Mouse (Mus musculus): ENCODE results near the gene Fhod1. TPM values are rescaled to one million over a fixed set of nuclear protein-coding genes. Genes with fewer than 3 reads are reported as not detected.
A peak's percentile ranks its signal among the peaks of the same experiment; 100 is the strongest.

Fhod1 gene
- polyA plus RNA-seq, 1 experiment, result 30.7 TPM

DNA sequence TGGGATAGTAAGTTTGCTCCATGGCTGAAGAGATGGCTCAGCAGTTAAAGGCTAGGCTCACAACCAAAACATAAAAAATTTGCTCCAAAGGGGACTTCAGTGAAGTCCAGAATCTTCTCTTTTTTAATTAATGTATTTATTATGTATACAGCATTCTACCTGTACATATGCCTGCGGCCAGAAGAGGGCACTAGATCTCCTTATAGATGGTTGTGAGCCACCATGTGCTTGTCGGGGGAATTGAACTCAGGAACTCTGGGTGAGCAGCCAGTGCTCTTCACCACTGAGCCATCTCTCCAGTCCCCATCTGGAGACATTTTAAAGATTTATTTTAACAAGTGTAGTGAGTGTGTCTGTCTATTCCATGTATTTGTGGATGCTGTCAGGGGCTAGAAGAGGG lies 19.4 kb upstream of the Fhod1 start:
- Histone ChIP-seq H3K79me3 (ENCODE audit: low read depth) (no peaks in the 10 kb centered on the region), H3K27me3 (ENCODE audit: control insufficient read depth, insufficient read depth, insufficient read length) (no peaks in the 10 kb centered on the region), H3K4me3 (ENCODE audit: insufficient read depth, poor library complexity, severe bottlenecking) (no peak overlapping the region), H3K36me3 (ENCODE audit: control insufficient read depth, insufficient read depth) (peaks cover 78% of the 10 kb centered on the region), H3K79me2 (ENCODE audit: control insufficient read depth, insufficient read depth) (no peaks in the 10 kb centered on the region), H3ac (ENCODE audit: control insufficient read depth, insufficient read length, low read depth) (no peak overlapping the region)
- TF ChIP-seq FOSL1 (IDR thresholded peaks at IDR 0.05; ENCODE audit: insufficient read depth, low read length, poor library complexity, severe bottlenecking) (no peak), MYOG (IDR thresholded peaks at IDR 0.05; ENCODE audit: control insufficient read depth, extremely low read depth, insufficient read length) (no peak), USF1 (IDR thresholded peaks at IDR 0.05; ENCODE audit: low read depth) (no peak), MAX (IDR thresholded peaks at IDR 0.05) (no peak)

DNA sequence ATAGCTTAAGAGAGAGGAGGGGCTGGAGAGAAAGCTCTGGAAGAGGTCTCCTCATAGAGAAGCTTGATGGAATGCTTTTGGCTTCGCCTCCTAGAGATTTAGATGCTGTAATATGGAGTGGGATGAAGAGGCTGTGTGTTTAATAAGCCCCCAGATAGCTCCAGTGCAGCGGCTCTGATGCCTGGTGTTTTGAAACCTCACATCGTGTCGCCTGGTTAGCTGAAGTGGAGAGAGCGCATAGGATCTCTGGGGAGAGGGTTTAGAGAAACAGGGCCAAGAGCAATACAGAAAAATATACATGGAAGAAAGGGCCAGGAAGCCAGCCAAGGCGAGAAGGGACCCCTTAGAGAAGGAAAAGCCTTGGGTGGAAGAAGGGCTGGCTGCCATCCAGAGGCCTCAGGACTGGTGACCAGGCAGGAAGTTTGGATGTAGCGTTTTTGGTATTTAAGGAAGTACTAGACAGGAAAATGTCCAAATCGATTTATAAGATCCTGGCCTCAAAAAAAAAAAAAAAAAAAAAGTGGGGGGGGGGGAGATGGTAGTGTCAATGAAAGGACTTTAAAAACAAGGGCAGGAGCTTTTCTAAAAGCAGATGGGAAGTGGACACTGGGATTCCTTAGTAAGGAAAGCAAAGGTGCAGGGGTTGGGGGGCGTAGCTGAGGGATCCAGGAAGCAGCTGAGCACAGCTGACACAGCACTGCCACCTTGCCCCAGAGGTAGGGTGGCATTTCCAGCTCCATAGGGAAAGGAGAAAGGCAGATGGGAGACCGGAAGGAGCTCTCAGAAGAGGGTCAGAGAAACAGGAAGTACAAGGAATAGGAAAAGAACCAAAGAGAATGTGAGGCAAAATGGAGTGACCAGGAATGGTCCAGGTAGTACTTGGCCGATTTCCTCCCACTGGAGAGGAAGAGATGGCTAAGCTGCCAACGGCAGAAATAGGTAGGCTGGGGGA lies 14.3 kb upstream of the Fhod1 start:
- Histone ChIP-seq H3K4me3 (ENCODE audit: insufficient read depth, poor library complexity, severe bottlenecking) (no peak overlapping the region), H3K79me3 (ENCODE audit: low read depth) (no peaks in the 10 kb centered on the region), H3K36me3 (ENCODE audit: control insufficient read depth, insufficient read depth) (peaks cover 86% of the 10 kb centered on the region), H3K27me3 (ENCODE audit: control insufficient read depth, insufficient read depth, insufficient read length) (no peaks in the 10 kb centered on the region), H3ac (ENCODE audit: control insufficient read depth, insufficient read length, low read depth) (no peak overlapping the region), H3K79me2 (ENCODE audit: control insufficient read depth, insufficient read depth) (no peaks in the 10 kb centered on the region)
- TF ChIP-seq FOSL1 (IDR thresholded peaks at IDR 0.05; ENCODE audit: insufficient read depth, low read length, poor library complexity, severe bottlenecking), result no peak
- TF ChIP-seq MYOG (IDR thresholded peaks at IDR 0.05; ENCODE audit: control insufficient read depth, extremely low read depth, insufficient read length), result no peak
- no peak for TF ChIP-seq CEBPB (IDR thresholded peaks at IDR 0.05; ENCODE audit: low read depth)
- TF ChIP-seq USF1 (IDR thresholded peaks at IDR 0.05; ENCODE audit: low read depth), result no peak
- TF ChIP-seq MAX (IDR thresholded peaks at IDR 0.05), result no peak
- no peak for TF ChIP-seq CTCF (IDR thresholded peaks at IDR 0.05; ENCODE audit: control insufficient read depth, insufficient read depth, insufficient read length)
- no peak for TF ChIP-seq MYOD1 (IDR thresholded peaks at IDR 0.05; ENCODE audit: control insufficient read depth, insufficient read length, low read depth)

DNA sequence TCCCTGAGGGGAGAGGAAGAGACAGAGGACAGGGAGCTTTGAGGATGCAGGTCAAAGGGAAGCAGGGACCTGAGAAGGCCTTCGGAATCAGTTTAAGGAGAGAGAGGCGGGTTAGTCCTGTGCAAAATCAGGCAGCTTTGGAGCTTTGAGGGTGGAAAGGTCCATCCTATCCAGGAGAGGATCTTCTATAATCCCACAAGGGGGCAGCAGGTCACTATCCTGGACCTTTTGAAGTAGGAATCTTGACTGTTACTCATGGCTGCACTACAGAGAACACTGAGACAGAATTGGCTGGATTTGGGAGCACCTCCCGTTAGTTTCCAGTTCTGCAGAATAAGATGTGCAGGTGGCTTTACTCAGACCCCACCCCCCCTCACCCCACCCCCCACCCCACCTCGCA lies 11.9 kb upstream of the Fhod1 start:
- Histone ChIP-seq H3K79me2 (ENCODE audit: control insufficient read depth, insufficient read depth) (no peaks in the 10 kb centered on the region), H3K4me3 (ENCODE audit: insufficient read depth, poor library complexity, severe bottlenecking) (no peak overlapping the region), H3ac (ENCODE audit: control insufficient read depth, insufficient read length, low read depth) (no peak overlapping the region), H3K36me3 (ENCODE audit: control insufficient read depth, insufficient read depth) (peaks cover 79% of the 10 kb centered on the region), H3K79me3 (ENCODE audit: low read depth) (no peaks in the 10 kb centered on the region), H3K27me3 (ENCODE audit: control insufficient read depth, insufficient read depth, insufficient read length) (no peaks in the 10 kb centered on the region)
- TF ChIP-seq CTCF (IDR thresholded peaks at IDR 0.05; ENCODE audit: control insufficient read depth, insufficient read depth, insufficient read length) (peak; percentile 39), MAX (IDR thresholded peaks at IDR 0.05) (no peak)

DNA sequence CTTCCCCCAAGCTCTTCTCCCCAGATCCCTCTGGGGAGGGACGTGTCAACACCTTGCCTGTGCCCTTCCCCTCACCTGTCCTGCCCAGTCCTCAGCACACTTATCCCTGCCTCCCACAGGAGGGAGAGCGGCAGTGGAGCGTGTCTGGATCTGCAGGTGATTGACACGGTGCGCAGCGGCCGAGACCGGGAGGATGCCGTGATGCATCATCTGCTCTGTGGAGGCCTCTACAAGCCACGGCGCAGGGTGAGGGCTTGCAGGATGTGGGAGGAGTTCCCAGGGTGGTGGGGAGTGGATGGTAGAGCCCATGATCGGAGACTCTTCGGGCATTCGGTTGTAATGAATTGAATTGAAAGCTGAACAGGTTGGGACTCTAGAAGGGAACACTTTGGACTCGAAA lies 11.5 kb upstream of the Fhod1 start:
- peaks cover 77% of the 10 kb centered on the region for H3K36me3 ChIP-seq (ENCODE audit: control insufficient read depth, insufficient read depth)
- no peaks in the 10 kb centered on the region for H3K79me3 ChIP-seq (ENCODE audit: low read depth)
- no peaks in the 10 kb centered on the region for H3K79me2 ChIP-seq (ENCODE audit: control insufficient read depth, insufficient read depth)
- TF ChIP-seq MYOG (IDR thresholded peaks at IDR 0.05; ENCODE audit: control insufficient read depth, extremely low read depth, insufficient read length) (no peak), MAX (IDR thresholded peaks at IDR 0.05) (no peak), CTCF (IDR thresholded peaks at IDR 0.05; ENCODE audit: control insufficient read depth, insufficient read depth, insufficient read length) (no peak), FOSL1 (IDR thresholded peaks at IDR 0.05; ENCODE audit: insufficient read depth, low read length, poor library complexity, severe bottlenecking) (no peak), MYOD1 (IDR thresholded peaks at IDR 0.05; ENCODE audit: control insufficient read depth, insufficient read length, low read depth) (no peak), USF1 (IDR thresholded peaks at IDR 0.05; ENCODE audit: low read depth) (no peak), CEBPB (IDR thresholded peaks at IDR 0.05; ENCODE audit: low read depth) (no peak)
- no peak overlapping the region for H3K4me3 ChIP-seq (ENCODE audit: insufficient read depth, poor library complexity, severe bottlenecking)
- no peak overlapping the region for H3ac ChIP-seq (ENCODE audit: control insufficient read depth, insufficient read length, low read depth)
- H3K27me3 ChIP-seq (ENCODE audit: control insufficient read depth, insufficient read depth, insufficient read length), result no peaks in the 10 kb centered on the region

DNA sequence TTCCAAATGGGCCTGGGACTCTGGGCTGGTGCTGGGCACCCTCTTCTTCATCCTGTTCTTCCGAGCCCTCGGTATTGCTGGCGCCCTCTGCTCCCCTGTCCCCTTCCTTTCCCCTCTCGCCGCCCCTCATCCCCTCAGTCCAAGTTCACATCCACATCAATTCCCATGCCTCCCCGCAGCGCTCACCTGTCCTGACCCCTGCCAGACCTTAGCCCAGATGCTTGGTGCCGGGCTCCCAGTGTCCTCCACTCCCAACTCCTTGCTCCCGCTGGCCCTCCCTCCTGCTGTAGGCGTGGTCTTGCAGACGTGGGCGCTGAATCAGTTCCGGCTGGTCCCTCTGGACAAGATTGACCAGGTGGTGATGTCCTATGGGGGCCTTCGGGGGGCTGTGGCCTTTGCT lies 8.9 kb upstream of the Fhod1 start:
- Histone ChIP-seq H3K79me2 (ENCODE audit: control insufficient read depth, insufficient read depth) (peaks cover 19% of the 10 kb centered on the region), H3K4me3 (ENCODE audit: insufficient read depth, poor library complexity, severe bottlenecking) (no peak overlapping the region)

More for the DNA sequence above, 8.9 kb upstream of the Fhod1 start:
- TF ChIP-seq USF1 (IDR thresholded peaks at IDR 0.05; ENCODE audit: low read depth) (no peak), MAX (IDR thresholded peaks at IDR 0.05) (no peak), MYOD1 (IDR thresholded peaks at IDR 0.05; ENCODE audit: control insufficient read depth, insufficient read length, low read depth) (no peak), FOSL1 (IDR thresholded peaks at IDR 0.05; ENCODE audit: insufficient read depth, low read length, poor library complexity, severe bottlenecking) (no peak), MYOG (IDR thresholded peaks at IDR 0.05; ENCODE audit: control insufficient read depth, extremely low read depth, insufficient read length) (no peak), CEBPB (IDR thresholded peaks at IDR 0.05; ENCODE audit: low read depth) (no peak), CTCF (IDR thresholded peaks at IDR 0.05; ENCODE audit: control insufficient read depth, insufficient read depth, insufficient read length) (no peak)
- peaks cover 76% of the 10 kb centered on the region for H3K36me3 ChIP-seq (ENCODE audit: control insufficient read depth, insufficient read depth)
- H3K27me3 ChIP-seq (ENCODE audit: control insufficient read depth, insufficient read depth, insufficient read length), result no peaks in the 10 kb centered on the region
- peaks cover 2% of the 10 kb centered on the region for H3K79me3 ChIP-seq (ENCODE audit: low read depth)
- H3ac ChIP-seq (ENCODE audit: control insufficient read depth, insufficient read length, low read depth), result no peak overlapping the region

All from C2C12 (cell line).